Mouse (Mus musculus) stomach, postnatal 0 days (tissue): ENCODE data around the gene Arglu1. TPM values are rescaled to one million over a fixed set of nuclear protein-coding genes. Genes with fewer than 3 reads are reported as not detected.
A peak's percentile ranks its signal among the peaks of the same experiment; 100 is the strongest.

ENCODE experiments used
- ATAC-seq: fragments of 200-750 bp; cut with Nextera tagmentation; 2 replicates; pipeline ENCODE4 v1.8.0; 2017; ENCODE audit not compliant: low FRiP score, low TSS enrichment
- DNase-seq: peaks from one replicate; pipeline ENCODE4 v3.0.0-alpha.2; 2016; ENCODE audit warnings: low spot score
- H3K27ac ChIP-seq: fragments of 300-500 bp; sonication (generic); replicated peaks from 2 replicates; pipeline ENCODE4 v1.5.1; 2014; ENCODE audit warnings: mild to moderate bottlenecking, control low read depth
- H3K27me3 ChIP-seq: fragments of 300-500 bp; sonication (generic); 2 replicates; pipeline ENCODE4 v1.6.1; 2014; ENCODE audit warnings: low read length; ENCODE audit not compliant: control insufficient read depth, insufficient read depth
- H3K36me3 ChIP-seq: fragments of 300-500 bp; sonication (generic); 2 replicates; pipeline ENCODE4 v1.6.1; 2014; ENCODE audit warnings: low read length, mixed read lengths; ENCODE audit not compliant: control insufficient read depth, insufficient read depth
- H3K4me1 ChIP-seq: fragments of 300-500 bp; sonication (generic); replicated peaks from 2 replicates; pipeline ENCODE4 v1.6.1; 2014; ENCODE audit warnings: antibody characterized with exemption; ENCODE audit not compliant: control insufficient read depth, insufficient read depth
- H3K4me2 ChIP-seq: fragments of 300-500 bp; sonication (generic); replicated peaks from 2 replicates; pipeline ENCODE4 v1.6.1; 2014; ENCODE audit warnings: low read depth, mild to moderate bottlenecking, control low read depth, moderate library complexity
- H3K4me3 ChIP-seq: fragments of 300-500 bp; sonication (generic); 2 replicates; pipeline ENCODE4 v1.5.1; 2014; ENCODE audit warnings: low read depth, low read length, control low read depth
- H3K9ac ChIP-seq: fragments of 300-500 bp; sonication (generic); 2 replicates; pipeline ENCODE4 v1.6.1; 2014; ENCODE audit warnings: mild to moderate bottlenecking, low read length, control low read depth, mixed read lengths
- H3K9me3 ChIP-seq: fragments of 300-500 bp; sonication (generic); 2 replicates; pipeline ENCODE4 v1.6.1; 2016; ENCODE audit warnings: low read length; ENCODE audit not compliant: control insufficient read depth
- CTCF ChIP-seq: IDR thresholded peaks from 2 replicates; pipeline ENCODE4 v1.5.1; 2016; ENCODE audit warnings: antibody characterized with exemption, low read depth, mild to moderate bottlenecking, moderate library complexity
- EP300 ChIP-seq: optimal IDR thresholded peaks from 2 replicates; pipeline ENCODE3; 2016; ENCODE audit warnings: antibody characterized with exemption
- WGBS: fragments of 180-500 bp; shearing (Covaris S2); extraction: QIAGEN DNeasy Blood & Tissue Kit; methylation state at CpG from one replicate; pipeline ENCODE4 v1.1.7; 2014; 5-methylcytosine and 5-hydroxymethylcytosine counted together
- microRNA-seq: library from miRNA; unstranded; fragments of <30 nt; microRNA quantifications from one replicate; pipeline ENCODE4, GENCODE M21; 2016
- polyA plus RNA-seq: library from polyadenylated mRNA; unstranded; fragments of >200 nt; fragmentation: Nextera tagmentation; extraction: Ambion mirVana; gene quantifications from 2 replicates; pipeline ENCODE4 v1.2.1, GENCODE M21; 2015

The Arglu1 gene
- polyA plus RNA-seq, 1 experiment from 2014 or later = 83.2 TPM

GRCm38 (mm10) chr8:8622031-8622430 is 68.3 kb downstream of the Arglu1 start:
- Histone ChIP-seq H3K4me2 (no peak overlapping the region), H3K27ac (no peak overlapping the region), H3K4me3 (no peak overlapping the region), H3K9me3 (peaks cover 4% of the 10 kb centered on the region; the same call in 1 of the 2 replicates), H3K4me1 (no peaks in the 10 kb centered on the region), H3K36me3 (peaks cover 13% of the 10 kb centered on the region), H3K9ac (no peak overlapping the region), H3K27me3 (no peaks in the 10 kb centered on the region)
- TF ChIP-seq CTCF (no peak), EP300 (no peak)
- ATAC-seq = no peak
- 84% methylated on average over 12 of the region's 12 CpGs for WGBS
- no peak for DNase-seq

GRCm38 (mm10) chr8:8621236-8621917 is 68.9 kb downstream of the Arglu1 start:
- Histone ChIP-seq H3K36me3 (peaks cover 12% of the 10 kb centered on the region), H3K4me1 (no peaks in the 10 kb centered on the region), H3K4me2 (no peak overlapping the region), H3K9me3 (peaks cover 3% of the 10 kb centered on the region; the same call in 1 of the 2 replicates), H3K4me3 (no peak overlapping the region), H3K27me3 (no peaks in the 10 kb centered on the region), H3K27ac (no peak overlapping the region), H3K9ac (no peak overlapping the region)
- DNase-seq (no peak), ATAC-seq (peak; percentile 42; the same call in 1 of the 2 replicates)
- 74% methylated on average over 16 of the region's 16 CpGs for WGBS
- TF ChIP-seq EP300 (no peak), CTCF (no peak)

GRCm38 (mm10) chr8:8620536-8620935 is 69.8 kb downstream of the Arglu1 start:
- H3K9me3 ChIP-seq = no peaks in the 10 kb centered on the region
- no peak overlapping the region for H3K9ac ChIP-seq
- H3K4me3 ChIP-seq = no peak overlapping the region
- ATAC-seq = no peak
- peaks cover 10% of the 10 kb centered on the region; the same call in 1 of the 2 replicates for H3K36me3 ChIP-seq
- H3K4me1 ChIP-seq = no peaks in the 10 kb centered on the region
- H3K27me3 ChIP-seq = no peaks in the 10 kb centered on the region
- TF ChIP-seq CTCF (no peak), EP300 (no peak)
- no peak overlapping the region for H3K4me2 ChIP-seq
- WGBS = 87% methylated on average over 21 of the region's 21 CpGs
- no peak for DNase-seq
- H3K27ac ChIP-seq = no peak overlapping the region

- TF ChIP-seq EP300 (no peak), CTCF (no peak)
- H3K27me3 ChIP-seq = no peaks in the 10 kb centered on the region
- H3K27ac ChIP-seq = no peak overlapping the region
- H3K4me1 ChIP-seq = no peaks in the 10 kb centered on the region
- H3K9ac ChIP-seq = no peak overlapping the region
- peaks cover 10% of the 10 kb centered on the region; the same call in 1 of the 2 replicates for H3K36me3 ChIP-seq
- no peak overlapping the region for H3K4me2 ChIP-seq
- no peaks in the 10 kb centered on the region for H3K9me3 ChIP-seq
- ATAC-seq (no peak), DNase-seq (no peak)
- H3K4me3 ChIP-seq = no peak overlapping the region
- 66% methylated on average over 19 of the region's 19 CpGs for WGBS
These were observed 70.8 kb downstream of the Arglu1 start for GRCm38 (mm10) chr8:8619221-8620194.

Small RNAs within 50 kb of the gene (microRNA-seq; reads per million reads assigned to microRNA genes)
- 1.6 reads per million for gene Mir7654

Other genes with a start within 250 kb of the Arglu1 start
- 7.2 and 7.8 TPM in 2 replicates for gene Efnb2, start 29.3 kb downstream of the Arglu1 start, polyA plus RNA-seq